Mouse (Mus musculus) hindbrain, embryonic 13.5 days (tissue): ENCODE data around the gene Sowahb. TPM values are rescaled to one million over a fixed set of nuclear protein-coding genes. Genes with fewer than 3 reads are reported as not detected.
"Not testable (repeated sequence)": the region's sequence is repeated elsewhere in the genome, so short reads cannot be mapped to it uniquely, and the experiment has no call there.

Source experiments
- ATAC-seq: fragments of 200-750 bp; cut with Nextera tagmentation; 2 replicates; pipeline ENCODE4 v1.8.0; 2017; ENCODE audit warnings: moderate TSS enrichment; ENCODE audit not compliant: low FRiP score
- H3K27ac ChIP-seq: fragments of 300-500 bp; sonication (generic); 2 replicates; pipeline ENCODE4 v1.5.1; 2015; ENCODE audit warnings: inconsistent platforms, mild to moderate bottlenecking, moderate library complexity
- H3K27me3 ChIP-seq: fragments of 300-500 bp; sonication (generic); 2 replicates; pipeline ENCODE4 v1.6.1; 2015; ENCODE audit warnings: mild to moderate bottlenecking, inconsistent platforms
- H3K36me3 ChIP-seq: fragments of 300-500 bp; sonication (generic); 2 replicates; pipeline ENCODE4 v1.6.1; 2015; ENCODE audit warnings: mild to moderate bottlenecking, inconsistent platforms
- H3K4me1 ChIP-seq: fragments of 300-500 bp; sonication (generic); replicated peaks from 2 replicates; pipeline ENCODE4 v1.6.1; 2015; ENCODE audit warnings: inconsistent platforms
- H3K4me2 ChIP-seq: fragments of 300-500 bp; sonication (generic); 2 replicates; pipeline ENCODE4 v1.6.1; 2015; ENCODE audit warnings: inconsistent platforms, mild to moderate bottlenecking, moderate library complexity
- H3K4me3 ChIP-seq: fragments of 300-500 bp; sonication (generic); 2 replicates; pipeline ENCODE4 v1.5.1; 2015; ENCODE audit warnings: mild to moderate bottlenecking, inconsistent platforms
- H3K9ac ChIP-seq: fragments of 300-500 bp; sonication (generic); 2 replicates; pipeline ENCODE4 v1.6.1; 2015; ENCODE audit warnings: mild to moderate bottlenecking, inconsistent platforms
- H3K9me3 ChIP-seq: fragments of 300-500 bp; sonication (generic); 2 replicates; pipeline ENCODE4 v1.6.1; 2016; ENCODE audit warnings: inconsistent platforms
- WGBS: fragments of 180-500 bp; shearing (Covaris S2); methylation state at CpG from one replicate; pipeline ENCODE4 v1.1.7; 2015; 5-methylcytosine and 5-hydroxymethylcytosine counted together
- polyA plus RNA-seq: library from polyadenylated mRNA; unstranded; fragments of >200 nt; fragmentation: Nextera tagmentation; extraction: Ambion mirVana; gene quantifications from 2 replicates; pipeline ENCODE4 v1.2.1, GENCODE M21; 2015

Gene Sowahb
- polyA plus RNA-seq, 1 experiment from 2014 or later: not detected

DNA sequence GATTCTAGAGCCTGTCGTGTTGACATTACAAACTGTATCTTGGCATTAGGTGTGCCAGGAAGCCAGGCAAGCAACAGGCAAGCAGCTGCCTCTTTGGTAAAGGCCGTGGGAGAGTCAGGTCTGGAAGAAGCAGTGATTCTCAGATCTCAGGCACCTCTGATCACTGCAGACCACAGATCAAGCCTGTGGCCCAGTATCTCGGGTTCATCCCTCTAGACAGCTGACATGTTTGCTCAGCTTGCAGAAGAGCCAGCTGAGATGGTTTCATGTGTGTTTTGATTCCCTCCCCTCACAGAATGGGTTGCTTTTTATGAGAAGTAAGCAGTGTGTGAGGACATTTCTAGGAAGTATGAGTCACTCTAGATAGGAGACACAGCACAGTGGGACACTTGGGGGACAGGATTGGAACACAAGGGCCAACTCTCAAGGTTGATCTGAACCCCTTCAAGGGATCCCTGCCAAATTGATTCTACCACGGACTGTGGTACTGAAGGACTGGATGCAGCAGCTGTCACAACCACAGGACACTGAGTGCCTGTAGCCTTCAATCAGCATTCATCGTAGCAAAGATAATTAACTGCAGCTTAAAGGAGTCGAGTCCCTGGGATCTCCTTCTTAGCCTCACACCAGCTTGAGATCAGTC lies 24.7 kb downstream of the Sowahb start:
- H3K4me2 ChIP-seq: no peak overlapping the region
- H3K27me3 ChIP-seq: no peaks in the 10 kb centered on the region
- H3K27ac ChIP-seq: no peak overlapping the region
- H3K4me1 ChIP-seq: no peaks in the 10 kb centered on the region; the same call in 1 of the 2 replicates
- H3K36me3 ChIP-seq: no peaks in the 10 kb centered on the region
- ATAC-seq: no peak
- H3K4me3 ChIP-seq: no peak overlapping the region
- H3K9ac ChIP-seq: no peak overlapping the region
- WGBS: 75% methylated on average over 6 of the region's 6 CpGs
- no peaks in the 10 kb centered on the region for H3K9me3 ChIP-seq

DNA sequence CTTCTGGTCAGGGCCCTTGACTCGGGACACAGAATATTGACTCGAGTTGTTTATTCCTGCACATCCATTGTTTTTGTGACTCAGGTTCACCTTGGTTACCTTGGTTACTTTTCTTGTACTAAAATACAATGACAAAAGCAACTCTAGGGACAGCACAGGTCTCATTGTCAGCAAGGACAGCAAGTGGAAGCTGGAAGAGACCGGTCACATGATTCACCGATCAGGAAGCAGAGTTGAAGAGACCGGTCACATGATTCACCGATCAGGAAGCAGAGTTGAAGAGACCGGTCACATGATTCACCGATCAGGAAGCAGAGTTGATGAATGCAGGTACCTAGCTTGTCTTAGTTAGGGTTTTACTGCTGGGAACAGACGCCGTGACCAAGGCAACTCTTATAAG lies 25.6 kb downstream of the Sowahb start:
- not testable (repeated sequence) for H3K36me3 ChIP-seq, H3K9ac ChIP-seq, H3K27ac ChIP-seq, H3K9me3 ChIP-seq, H3K4me2 ChIP-seq, H3K4me3 ChIP-seq, H3K27me3 ChIP-seq, ATAC-seq, H3K4me1 ChIP-seq
- WGBS: 95% methylated on average over 10 of the region's 10 CpGs

DNA sequence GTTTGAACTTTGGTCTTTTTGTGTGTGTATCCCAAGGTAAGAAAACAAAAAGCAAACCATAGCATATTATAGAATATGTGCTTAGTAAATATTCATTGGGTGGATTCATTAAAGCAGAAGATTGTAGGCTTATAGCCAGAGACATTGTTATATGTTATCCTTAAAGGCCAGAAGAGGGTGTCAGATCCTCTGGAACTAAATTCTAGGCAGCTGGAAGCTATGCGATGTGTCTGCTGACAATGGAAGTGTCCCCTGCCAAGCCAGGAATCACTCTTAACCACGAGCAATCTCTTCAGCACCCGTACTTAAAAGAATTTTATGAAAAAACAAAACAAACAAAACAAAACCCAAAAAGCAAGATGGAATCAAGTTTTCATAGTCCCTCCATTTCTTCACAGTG lies 27.1 kb downstream of the Sowahb start:
- H3K9ac ChIP-seq: no peak overlapping the region
- 77% methylated on average over 3 of the region's 3 CpGs for WGBS
- H3K27me3 ChIP-seq: no peaks in the 10 kb centered on the region
- no peak overlapping the region for H3K4me3 ChIP-seq
- H3K4me2 ChIP-seq: no peak overlapping the region
- ATAC-seq: no peak
- no peaks in the 10 kb centered on the region for H3K4me1 ChIP-seq
- no peaks in the 10 kb centered on the region for H3K36me3 ChIP-seq
- H3K27ac ChIP-seq: no peak overlapping the region
- no peaks in the 10 kb centered on the region for H3K9me3 ChIP-seq

DNA sequence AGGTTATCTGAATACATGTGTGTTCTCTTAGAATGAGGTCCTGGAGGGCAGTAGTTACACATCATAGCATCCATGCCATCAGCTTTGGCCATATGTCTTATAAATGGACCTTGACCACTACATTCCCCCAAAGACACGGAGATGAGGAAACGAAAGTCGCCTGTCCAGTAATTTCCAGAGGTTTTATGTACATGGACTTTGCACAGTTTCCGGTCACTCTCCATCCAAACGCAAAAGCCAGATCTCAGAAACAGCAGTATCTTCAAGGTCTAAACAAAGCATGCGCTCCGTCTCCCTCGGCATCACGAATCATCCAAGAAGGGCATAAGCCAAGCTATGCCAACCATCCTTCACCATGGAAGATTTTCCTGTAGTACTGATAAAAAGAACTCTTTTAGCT lies 36.6 kb downstream of the Sowahb start:
- 96% methylated on average over 9 of the region's 9 CpGs for WGBS
- H3K4me2 ChIP-seq: no peak overlapping the region
- H3K36me3 ChIP-seq: no peaks in the 10 kb centered on the region
- H3K27me3 ChIP-seq: 0 out of 2 replicates have a peak, but pooled peaks cover 4% of the 10 kb centered on the region
- H3K9ac ChIP-seq: no peak overlapping the region
- 0 out of 2 replicates have a peak, but pooled peaks cover 4% of the 10 kb centered on the region for H3K4me1 ChIP-seq
- no peak overlapping the region for H3K4me3 ChIP-seq
- ATAC-seq: no peak
- no peak overlapping the region for H3K27ac ChIP-seq
- H3K9me3 ChIP-seq: no peaks in the 10 kb centered on the region

DNA sequence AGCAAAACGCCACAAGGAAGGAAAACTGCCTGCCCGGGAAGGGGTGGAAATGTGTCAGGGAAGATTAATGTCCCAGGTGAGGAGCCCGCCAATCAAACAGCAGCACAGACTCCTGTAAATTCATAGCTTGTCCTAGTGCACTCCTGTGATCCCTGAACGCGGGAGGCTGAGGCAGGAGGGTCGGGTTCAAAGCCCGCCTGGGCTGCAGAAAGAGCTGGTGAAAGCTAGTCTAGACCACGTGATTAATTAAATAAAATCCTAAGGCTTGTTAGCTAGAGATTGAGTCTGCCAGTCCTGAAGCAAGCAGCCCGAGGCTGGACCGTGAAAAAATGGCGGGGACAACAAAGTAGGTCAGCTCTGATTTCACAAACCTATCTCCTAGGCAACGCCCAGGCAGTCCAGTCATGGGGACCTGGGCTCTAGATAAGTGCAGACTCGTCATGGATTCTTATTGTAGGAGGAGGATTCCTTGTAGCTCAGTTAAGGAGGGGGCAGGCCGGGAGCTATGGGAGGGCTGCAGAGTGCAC lies 38.9 kb downstream of the Sowahb start:
- Histone ChIP-seq H3K27ac (no peak overlapping the region), H3K36me3 (no peaks in the 10 kb centered on the region), H3K4me1 (0 out of 2 replicates have a peak, but pooled peaks cover 4% of the 10 kb centered on the region), H3K9ac (no peak overlapping the region), H3K4me3 (no peak overlapping the region), H3K4me2 (peak overlapping the region; percentile 41), H3K27me3 (0 out of 2 replicates have a peak, but pooled peaks cover 4% of the 10 kb centered on the region), H3K9me3 (no peaks in the 10 kb centered on the region)
- WGBS: 33% methylated on average over 14 of the region's 14 CpGs
- ATAC-seq: peak; percentile 57; the same call in 1 of the 2 replicates

DNA sequence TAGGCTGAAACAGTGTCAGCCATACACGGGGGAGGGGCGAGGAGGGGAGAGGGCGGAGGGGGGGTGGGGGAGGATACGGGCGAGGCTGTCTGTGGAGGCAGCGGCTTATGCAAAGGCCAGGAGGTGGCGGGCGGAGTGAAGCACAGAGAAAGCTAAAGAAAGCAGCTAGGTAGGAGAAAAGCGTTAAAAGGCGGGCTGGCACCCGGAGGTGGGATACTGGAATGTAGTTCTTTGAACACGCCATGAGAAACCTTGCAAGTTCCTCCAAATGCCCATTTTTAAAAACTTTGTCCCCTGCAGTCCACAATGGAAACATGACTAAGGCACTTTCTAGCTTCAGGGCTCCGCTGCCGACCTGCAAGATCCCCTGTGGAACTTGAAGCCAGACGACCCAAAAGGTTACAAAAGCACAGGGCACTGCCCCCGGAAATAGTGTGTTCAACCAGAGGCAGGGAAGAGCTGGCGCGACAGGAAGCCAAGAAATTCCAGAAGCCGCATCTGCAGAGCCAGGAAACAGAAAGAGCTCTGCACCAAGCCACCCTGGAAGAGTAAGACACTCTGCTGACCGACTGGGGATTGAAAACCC lies 39.5 kb downstream of the Sowahb start:
- Histone ChIP-seq H3K9ac (no peak overlapping the region), H3K4me3 (peak overlapping the region; percentile 18; the same call in 1 of the 2 replicates), H3K4me1 (0 out of 2 replicates have a peak, but pooled peaks cover 4% of the 10 kb centered on the region), H3K27ac (no peak overlapping the region), H3K27me3 (0 out of 2 replicates have a peak, but pooled peaks cover 4% of the 10 kb centered on the region), H3K9me3 (no peaks in the 10 kb centered on the region), H3K36me3 (no peaks in the 10 kb centered on the region), H3K4me2 (peak overlapping the region; percentile 41)
- WGBS: 12% methylated on average over 20 of the region's 20 CpGs
- no peak for ATAC-seq

DNA sequence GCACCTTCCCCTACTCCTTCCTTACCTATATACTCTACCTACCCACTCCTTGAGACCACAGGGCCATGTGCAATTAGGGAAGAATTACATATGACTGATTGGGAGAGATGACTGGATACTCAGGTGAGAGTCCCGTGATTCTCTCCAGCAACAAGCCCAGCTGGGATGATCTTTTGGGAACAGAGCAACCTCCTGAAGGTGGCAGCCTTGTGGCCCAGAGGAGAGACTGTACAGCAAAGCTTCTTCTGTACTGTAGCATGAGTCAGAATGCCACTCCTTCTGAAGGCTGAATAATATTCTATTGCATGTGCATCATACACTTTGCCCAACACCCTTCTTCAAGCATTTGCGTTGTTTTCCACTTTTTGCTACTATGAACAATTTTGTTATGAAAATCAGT lies 42.2 kb downstream of the Sowahb start:
- ATAC-seq: no peak
- WGBS: 96% methylated on average over 2 of the region's 2 CpGs
- H3K9me3 ChIP-seq: no peaks in the 10 kb centered on the region
- H3K4me3 ChIP-seq: no peak overlapping the region
- no peak overlapping the region for H3K9ac ChIP-seq
- no peaks in the 10 kb centered on the region for H3K36me3 ChIP-seq
- peaks cover 5% of the 10 kb centered on the region; the same call in 1 of the 2 replicates for H3K4me1 ChIP-seq
- H3K27ac ChIP-seq: no peak overlapping the region
- H3K4me2 ChIP-seq: no peak overlapping the region
- 0 out of 2 replicates have a peak, but pooled peaks cover 4% of the 10 kb centered on the region for H3K27me3 ChIP-seq

DNA sequence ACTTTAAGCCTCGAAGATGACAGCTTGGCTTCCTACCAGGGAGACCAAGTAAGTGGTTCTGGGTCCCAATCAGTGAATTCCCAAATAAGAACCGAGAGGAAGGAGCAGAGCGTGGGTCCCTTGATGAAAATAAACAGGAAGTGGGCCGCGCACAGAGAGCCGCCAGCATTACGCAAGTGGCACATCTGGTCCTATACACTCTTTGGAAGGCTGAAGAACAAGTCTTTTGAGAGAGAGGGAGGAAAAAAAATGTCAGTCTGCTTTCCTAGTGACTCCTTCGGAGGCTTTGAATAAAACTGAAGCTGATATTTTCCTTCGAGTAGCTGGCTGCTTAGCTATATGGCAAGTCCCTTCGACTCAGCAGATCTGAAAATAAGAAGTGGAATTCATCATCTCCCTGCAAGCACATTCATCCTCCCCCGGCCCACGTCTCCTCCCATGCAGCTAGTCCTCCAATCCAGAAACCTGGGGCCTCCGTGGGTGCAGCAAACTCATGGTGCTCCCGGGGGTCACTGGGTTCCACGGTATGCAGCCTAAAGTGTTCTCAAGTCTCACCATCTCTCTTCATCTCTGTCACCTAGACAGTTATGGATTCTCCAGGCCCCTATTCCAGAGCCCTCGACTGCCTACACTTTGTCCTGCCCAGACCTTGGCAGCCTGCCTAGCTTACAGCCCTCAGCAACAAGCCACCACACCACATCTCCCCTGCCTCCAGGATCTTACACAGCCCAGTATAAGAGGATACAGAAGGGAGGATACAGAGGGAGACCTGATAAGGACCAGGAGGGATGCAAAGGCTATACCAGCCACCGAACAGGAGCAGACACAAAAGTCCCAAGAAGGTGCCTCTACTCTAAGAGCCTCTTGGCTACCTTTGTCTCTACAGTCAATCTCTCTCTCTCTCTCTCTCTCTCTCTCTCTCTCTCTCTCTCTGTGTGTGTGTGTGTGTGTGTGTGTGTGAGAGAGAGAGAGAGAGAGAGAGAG lies 43.8 kb downstream of the Sowahb start:
- no peaks in the 10 kb centered on the region for H3K36me3 ChIP-seq
- no peak overlapping the region for H3K9ac ChIP-seq
- H3K4me3 ChIP-seq: no peak overlapping the region
- WGBS: 76% methylated on average over 17 of the region's 17 CpGs
- H3K9me3 ChIP-seq: no peaks in the 10 kb centered on the region
- 0 out of 2 replicates have a peak, but pooled peaks cover 4% of the 10 kb centered on the region for H3K27me3 ChIP-seq
- H3K4me2 ChIP-seq: no peak overlapping the region
- no peak for ATAC-seq
- peaks cover 8% of the 10 kb centered on the region; the same call in 1 of the 2 replicates for H3K4me1 ChIP-seq
- H3K27ac ChIP-seq: 0 out of 2 replicates have a peak overlapping the region, but pooled peaks have one; percentile 35

DNA sequence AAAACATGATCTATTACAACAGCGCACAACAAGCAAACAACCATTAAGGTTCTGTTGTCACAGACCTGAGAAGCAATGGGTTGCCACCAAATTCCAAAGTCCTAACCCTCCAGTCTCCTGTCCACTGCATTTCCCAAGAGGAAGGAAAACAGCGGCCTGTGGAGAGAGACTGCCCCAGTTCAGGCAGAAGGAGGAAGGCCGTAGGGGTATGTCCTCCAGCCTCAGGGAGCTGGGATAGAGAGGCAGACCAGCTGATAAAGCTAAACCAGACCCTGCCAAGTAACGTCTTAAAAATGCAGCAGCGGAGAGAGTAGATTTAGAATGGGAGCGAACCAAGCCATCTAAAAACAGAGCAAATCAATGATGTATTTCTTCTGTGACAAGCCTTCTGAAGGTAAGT lies 44.8 kb downstream of the Sowahb start:
- H3K9me3 ChIP-seq: no peaks in the 10 kb centered on the region

DNA sequence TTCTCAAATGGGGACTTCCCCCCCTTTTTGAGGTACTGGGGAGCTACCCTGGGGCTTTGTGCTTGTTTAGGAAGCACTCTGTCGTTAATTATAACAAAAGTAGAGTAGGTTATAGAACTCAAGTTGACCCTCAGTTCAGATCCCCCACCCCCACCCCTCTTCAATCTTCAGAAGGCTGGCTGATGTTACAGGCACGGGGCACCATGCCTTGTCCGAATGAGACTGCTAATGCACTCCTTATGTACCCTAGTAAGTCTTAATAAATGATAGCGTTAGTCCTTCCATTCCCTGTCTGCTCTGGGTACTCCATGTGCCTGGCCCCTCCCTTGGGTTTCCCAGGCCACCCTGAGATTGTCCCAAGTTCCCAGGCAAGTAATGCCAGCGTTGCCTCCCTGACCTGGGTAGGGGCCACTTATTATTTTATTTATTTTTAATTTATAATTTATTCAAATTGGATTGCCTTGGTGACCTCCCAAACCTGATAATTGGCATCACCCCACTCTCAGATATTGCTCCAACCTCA lies 46.3 kb downstream of the Sowahb start:
- no peaks in the 10 kb centered on the region for H3K36me3 ChIP-seq

More for the DNA sequence above, 44.8 kb downstream of the Sowahb start:
- 89% methylated on average over 6 of the region's 6 CpGs for WGBS
- no peak for ATAC-seq
- Histone ChIP-seq H3K27ac (no peak overlapping the region), H3K4me2 (no peak overlapping the region), H3K4me3 (no peak overlapping the region), H3K4me1 (peaks cover 4% of the 10 kb centered on the region; the same call in 1 of the 2 replicates), H3K27me3 (no peaks in the 10 kb centered on the region), H3K9ac (no peak overlapping the region), H3K36me3 (no peaks in the 10 kb centered on the region)

DNA sequence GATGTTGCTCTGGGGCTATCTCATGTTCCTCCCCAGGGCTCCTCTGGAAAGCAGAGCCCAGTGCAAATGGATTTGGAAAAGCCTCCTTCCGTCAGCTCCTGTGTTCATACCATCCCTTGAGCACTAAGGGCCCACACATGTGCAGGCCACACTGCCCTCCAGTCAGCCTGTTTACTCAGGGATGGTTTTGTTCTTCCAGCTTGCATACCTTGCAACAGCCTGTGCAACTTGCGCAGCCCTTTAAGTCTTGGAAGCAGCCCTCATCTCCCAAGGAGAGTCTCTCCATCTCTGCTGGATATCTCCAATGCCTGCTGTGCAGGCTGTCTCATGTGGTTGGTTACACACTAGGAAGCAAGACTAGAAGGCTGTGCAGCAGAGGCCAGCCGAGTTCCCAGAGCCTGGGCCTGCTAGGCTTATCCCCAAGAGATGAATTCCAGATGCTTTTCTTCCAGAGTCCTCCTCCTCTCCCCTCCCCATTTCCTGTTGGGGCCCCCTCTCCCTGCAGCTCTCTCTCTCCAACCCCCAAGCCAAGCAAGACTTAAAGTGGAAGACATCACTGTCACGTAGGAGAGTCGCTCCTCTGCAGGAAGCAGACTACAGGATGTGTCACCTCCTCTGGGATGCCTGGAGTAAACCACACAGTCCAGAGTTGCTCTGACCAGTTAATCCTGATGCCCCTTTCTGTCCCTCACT lies 47.2 kb downstream of the Sowahb start:
- H3K36me3 ChIP-seq: no peaks in the 10 kb centered on the region
- no peaks in the 10 kb centered on the region for H3K9me3 ChIP-seq
- no peak overlapping the region for H3K4me2 ChIP-seq
- 0 out of 2 replicates have a peak, but pooled peaks have one; percentile 48 for ATAC-seq
- peak overlapping the region; percentile 37; the same call in 1 of the 2 replicates for H3K27ac ChIP-seq
- peaks cover 4% of the 10 kb centered on the region; the same call in 1 of the 2 replicates for H3K4me1 ChIP-seq
- no peak overlapping the region for H3K4me3 ChIP-seq
- WGBS: 54% methylated on average over 5 of the region's 5 CpGs
- no peaks in the 10 kb centered on the region for H3K27me3 ChIP-seq
- no peak overlapping the region for H3K9ac ChIP-seq

More for the DNA sequence above, 46.3 kb downstream of the Sowahb start:
- Histone ChIP-seq H3K9me3 (no peaks in the 10 kb centered on the region), H3K4me3 (no peak overlapping the region), H3K9ac (no peak overlapping the region), H3K4me2 (no peak overlapping the region), H3K27me3 (no peaks in the 10 kb centered on the region), H3K27ac (no peak overlapping the region), H3K4me1 (peaks cover 4% of the 10 kb centered on the region; the same call in 1 of the 2 replicates)
- 39% methylated on average over 5 of the region's 5 CpGs for WGBS
- ATAC-seq: no peak
